Mouse (Mus musculus) CH12.LX (cell line): ENCODE measurements around the gene Dpyd.

Experiments
- CTCF ChIP-seq, 2 experiments: IDR thresholded peaks in 1 of 2; conservative IDR thresholded peaks in 1 of 2; 2 replicates each; pipeline ENCODE4 v1.5.1; 2011 to 2012; ENCODE audit warnings: low read depth in 2 of 2, low read length in 2 of 2, improper control_type of control experiment in 1 of 2, inconsistent platforms in 1 of 2, mild to moderate bottlenecking in 1 of 2, moderate library complexity in 1 of 2
- MAX ChIP-seq: IDR thresholded peaks from 2 replicates; pipeline ENCODE4 v1.6.1; 2011; ENCODE audit warnings: low read length, improper control_type of control experiment

- no peak for TF ChIP-seq CTCF (conservative IDR thresholded peaks at IDR 0.05 in 1 of 2, IDR thresholded peaks at IDR 0.05 in 1 of 2; ENCODE audit: low read depth in 2 of 2, low read length in 2 of 2)
- no peak for TF ChIP-seq MAX
Measured at GRCm38 (mm10) chr3:118991793-118992192, 429.9 kb downstream of the Dpyd start.
